In the genomic region with DNA sequence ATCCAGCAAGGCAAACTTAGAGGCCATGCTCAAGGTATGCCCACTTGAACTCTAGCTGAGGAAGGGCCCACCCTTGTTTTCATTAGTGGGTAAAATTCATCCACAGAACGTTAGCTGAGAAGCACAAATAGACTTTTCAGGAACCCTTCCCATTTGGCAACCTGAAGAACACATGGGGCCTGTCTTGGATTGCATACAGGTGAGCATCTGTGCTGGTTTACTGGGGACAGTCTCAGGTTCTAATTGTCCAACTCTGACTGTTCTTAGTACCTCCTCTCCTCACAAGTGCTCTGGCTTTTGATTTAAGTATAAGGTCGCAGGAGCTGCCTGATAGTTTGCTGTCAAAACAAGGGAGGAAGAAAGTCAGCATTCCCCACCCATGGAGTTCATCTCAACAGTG, we compare ENCODE assay signal across 21 mouse cellular contexts.
DNase-seq lines count a peak whose midpoint lies in the region; ATAC-seq and TF ChIP-seq lines count a peak whose summit lies in the region.
"Had no signal": no experiment of that assay in that cellular context is flagged by ENCODE, and none has a peak within 500 bp of the region (broad histone marks: within the 10 kb centered on the region; RNA-seq: fewer than 3 reads in every experiment).

No protein-coding gene starts in this region.

- ATAC-seq in cerebellum, adult (ENCODE audit: insufficient number of reproducible peaks, low FRiP score, low TSS enrichment): no peak
- ATAC-seq: activated CD4-positive, CD25-positive, alpha-beta regulatory T cell, adult 4 months; CD4-positive, CD25-positive, alpha-beta regulatory T cell, adult 4 months; forebrain, embryonic 13.5 days; forebrain, embryonic 16.5 days; intestine, postnatal 0 days had no signal

- H3K4me1 ChIP-seq in cerebellum, adult 2 months (ENCODE audit: control insufficient read depth, insufficient read depth, low read length): peaks cover 3% of the 10 kb centered on the region; the same call in 1 of the 2 replicates
- H3K4me1 ChIP-seq: forebrain, embryonic 13.5 days; hindbrain, embryonic 12.5 days; hindbrain, embryonic 15.5 days had no signal

- intact Hi-C loops in left cerebral cortex, adult 2 months (cut with DNase I): no loop called here

- TF ChIP-seq POLR2A in cerebellum, adult 2 months (IDR thresholded peaks at IDR 0.05; ENCODE audit: borderline replicate concordance, insufficient read depth, low read length): no peak

- H3K27ac ChIP-seq in cerebellum, adult 2 months (ENCODE audit: insufficient read depth, low read length): no peak overlapping the region
- H3K27ac ChIP-seq in left cerebral cortex, adult 2 months: no peak overlapping the region
- no peak overlapping the region for H3K27ac ChIP-seq in layer of hippocampus, adult 2 months
- H3K27ac ChIP-seq: forebrain, embryonic 10.5 days; forebrain, embryonic 13.5 days; heart, adult 2 months; hindbrain, embryonic 12.5 days; hindbrain, embryonic 15.5 days had no signal

- peak; percentile 51 to 67 for DNase-seq in cerebellum, adult 2 months
- DNase-seq in cerebellum, adult 8-10 months: peak; percentile 22
- peak; percentile 43 for DNase-seq in cerebellum, adult 9-11 months
- DNase-seq in cerebellum, postnatal 25 days: peak; percentile 57 to 64
- DNase-seq in left cerebral cortex, adult 2 months (ENCODE audit: extremely low spot score in 1 of 2, low spot score in 2 of 2): no peak
- DNase-seq in layer of hippocampus, adult 11-12 months (ENCODE audit: low spot score): no peak
- DNase-seq in layer of hippocampus, adult 2 months (ENCODE audit: low spot score in 2 of 2): no peak
- DNase-seq: adrenal gland, adult 8-10 months; adrenal gland, postnatal 25 days; gastrocnemius, postnatal 10 days; gastrocnemius, postnatal 36 days; heart, adult 2 months had no signal

- H3K4me3 ChIP-seq in cerebellum, adult 2 months (replicated peaks; ENCODE audit: insufficient read depth, low read depth, low read length): no peak overlapping the region
- H3K4me3 ChIP-seq in left cerebral cortex, adult 2 months: no peak overlapping the region
- no peak overlapping the region for H3K4me3 ChIP-seq in layer of hippocampus, adult 2 months
- H3K4me3 ChIP-seq: forebrain, embryonic 10.5 days; forebrain, embryonic 13.5 days; heart, adult 2 months; hindbrain, embryonic 12.5 days; hindbrain, embryonic 15.5 days had no signal

- no peak for TF ChIP-seq CTCF in cerebellum, adult 2 months (IDR thresholded peaks at IDR 0.05; ENCODE audit: borderline replicate concordance, insufficient read depth, low read depth, low read length)
- TF ChIP-seq CTCF in left cerebral cortex, adult 2 months (IDR thresholded peaks at IDR 0.05): no peak
- no peak for TF ChIP-seq CTCF in layer of hippocampus, adult 2 months (conservative IDR thresholded peaks at IDR 0.05)

- WGBS in cerebellum, adult 2 months: 16% methylated on average over 2 of the region's 2 CpGs

- no peaks in the 10 kb centered on the region for H3K27me3 ChIP-seq in cerebellum, adult 2 months (ENCODE audit: control insufficient read depth, insufficient read depth, low read length)
- H3K27me3 ChIP-seq: forebrain, embryonic 13.5 days; hindbrain, embryonic 12.5 days; hindbrain, embryonic 15.5 days had no signal

Comparison
In these comparisons a context has a peak if more than half of its experiments do, and no peak if none do; other contexts are left out.
1. DNase-seq: peak in cerebellum, adult 2 months (2 of 2), cerebellum, adult 8-10 months (single experiment), cerebellum, adult 9-11 months (single experiment) and cerebellum, postnatal 25 days (2 of 2); none in left cerebral cortex, adult 2 months (0 of 2), layer of hippocampus, adult 11-12 months (single experiment) and layer of hippocampus, adult 2 months (0 of 2).